Mouse (Mus musculus): ENCODE data around the gene Psme3. TPM values are rescaled to one million over a fixed set of nuclear protein-coding genes. Genes with fewer than 3 reads are reported as not detected.
A peak's percentile ranks its signal among the peaks of the same experiment; 100 is the strongest.

Psme3 gene
- polyA plus RNA-seq, 1 experiment: 36.7 TPM

DNA sequence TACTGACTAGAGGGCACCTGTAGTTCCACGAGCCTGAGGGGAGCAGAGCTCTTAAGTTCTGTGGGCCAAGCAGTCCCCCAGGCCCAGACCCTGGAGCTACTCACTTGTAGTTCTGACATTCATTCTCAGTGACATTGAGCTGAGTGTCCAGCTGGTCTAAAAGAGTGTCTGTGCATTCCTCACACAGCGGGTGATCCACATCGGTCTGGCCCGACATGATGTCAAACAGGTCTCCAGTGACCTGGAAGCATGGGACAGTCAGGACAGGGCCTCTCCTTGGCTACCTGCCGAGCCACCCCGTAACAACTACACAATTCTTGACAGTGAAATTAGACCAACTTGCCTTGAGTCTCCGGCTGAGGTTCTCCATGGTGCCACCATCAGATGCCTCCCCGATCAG, 20.8 kb upstream of the Psme3 start:
- Histone ChIP-seq H3K36me3 (ENCODE audit: control insufficient read depth, insufficient read depth, low read length) (peaks cover 76% of the 10 kb centered on the region), H3K27me3 (ENCODE audit: control insufficient read depth, insufficient read depth, low read length) (no peaks in the 10 kb centered on the region), H3K4me3 (ENCODE audit: low read depth, low read length) (no peak overlapping the region), H3K27ac (ENCODE audit: insufficient read depth, low read depth, low read length) (no peak overlapping the region), H3K4me1 (ENCODE audit: control insufficient read depth, insufficient read depth, insufficient read length, low read length) (no peaks in the 10 kb centered on the region)
- TF ChIP-seq CTCF (IDR thresholded peaks at IDR 0.05; ENCODE audit: extremely low read depth, insufficient read length, insufficient replicate concordance, low read depth, low read length) (no peak), POLR2A (IDR thresholded peaks at IDR 0.05; ENCODE audit: low read depth, low read length) (no peak)
- WGBS: 95% methylated on average over 8 of the region's 8 CpGs

GRCm38 (mm10) chr11:101300881-101301280, 15.1 kb upstream of the Psme3 start:
- Histone ChIP-seq H3K27ac (ENCODE audit: insufficient read depth, low read depth, low read length) (no peak overlapping the region), H3K4me1 (ENCODE audit: control insufficient read depth, insufficient read depth, insufficient read length, low read length) (peaks cover 14% of the 10 kb centered on the region), H3K36me3 (ENCODE audit: control insufficient read depth, insufficient read depth, low read length) (peaks cover 31% of the 10 kb centered on the region), H3K27me3 (ENCODE audit: control insufficient read depth, insufficient read depth, low read length) (no peaks in the 10 kb centered on the region), H3K4me3 (ENCODE audit: low read depth, low read length) (peak overlapping the region; percentile 98; the same call in 1 of the 2 replicates)
- 52% methylated on average over 7 of the region's 7 CpGs for WGBS
- no peak for TF ChIP-seq POLR2A (IDR thresholded peaks at IDR 0.05; ENCODE audit: low read depth, low read length)
- TF ChIP-seq CTCF (IDR thresholded peaks at IDR 0.05; ENCODE audit: extremely low read depth, insufficient read length, insufficient replicate concordance, low read depth, low read length): peak; percentile 32; the same call in 1 of the 2 replicates

- H3K36me3 ChIP-seq (ENCODE audit: control insufficient read depth, insufficient read depth, low read length): peaks cover 26% of the 10 kb centered on the region
- H3K27me3 ChIP-seq (ENCODE audit: control insufficient read depth, insufficient read depth, low read length): no peaks in the 10 kb centered on the region
- peak overlapping the region; percentile 46 for H3K27ac ChIP-seq (ENCODE audit: insufficient read depth, low read depth, low read length)
- WGBS: 4% methylated on average over 26 of the region's 26 CpGs
- TF ChIP-seq CTCF (IDR thresholded peaks at IDR 0.05; ENCODE audit: extremely low read depth, insufficient read length, insufficient replicate concordance, low read depth, low read length) (no peak), POLR2A (IDR thresholded peaks at IDR 0.05; ENCODE audit: low read depth, low read length) (no peak)
- peaks cover 14% of the 10 kb centered on the region for H3K4me1 ChIP-seq (ENCODE audit: control insufficient read depth, insufficient read depth, insufficient read length, low read length)
- peak overlapping the region; percentile 98 for H3K4me3 ChIP-seq (ENCODE audit: low read depth, low read length)
Measured at GRCm38 (mm10) chr11:101301299-101302003, 14.6 kb upstream of the Psme3 start.

GRCm38 (mm10) chr11:101302004-101302798, 13.8 kb upstream of the Psme3 start, which contains the start of gene Becn1:
Gene Becn1, minus strand, starts transcription at chr11:101302286.
- H3K27me3 ChIP-seq (ENCODE audit: control insufficient read depth, insufficient read depth, low read length): no peaks in the 10 kb centered on the region
- H3K36me3 ChIP-seq (ENCODE audit: control insufficient read depth, insufficient read depth, low read length): peaks cover 22% of the 10 kb centered on the region
- H3K27ac ChIP-seq (ENCODE audit: insufficient read depth, low read depth, low read length): peak within 1 kb of the TSS; percentile 96

GRCm38 (mm10) chr11:101307744-101308143, 8.3 kb upstream of the Psme3 start:
- no peaks in the 10 kb centered on the region for H3K36me3 ChIP-seq (ENCODE audit: control insufficient read depth, insufficient read depth, low read length)
- WGBS: 16% methylated on average over 5 of the region's 5 CpGs
- no peak overlapping the region for H3K4me3 ChIP-seq (ENCODE audit: low read depth, low read length)
- H3K4me1 ChIP-seq (ENCODE audit: control insufficient read depth, insufficient read depth, insufficient read length, low read length): peaks cover 7% of the 10 kb centered on the region; the same call in 1 of the 2 replicates
- no peak overlapping the region for H3K27ac ChIP-seq (ENCODE audit: insufficient read depth, low read depth, low read length)
- TF ChIP-seq POLR2A (IDR thresholded peaks at IDR 0.05; ENCODE audit: low read depth, low read length): no peak
- no peak for TF ChIP-seq CTCF (IDR thresholded peaks at IDR 0.05; ENCODE audit: extremely low read depth, insufficient read length, insufficient replicate concordance, low read depth, low read length)
- no peaks in the 10 kb centered on the region for H3K27me3 ChIP-seq (ENCODE audit: control insufficient read depth, insufficient read depth, low read length)

More at GRCm38 (mm10) chr11:101302004-101302798, 13.8 kb upstream of the Psme3 start, which contains the start of gene Becn1:
- Histone ChIP-seq H3K4me3 (ENCODE audit: low read depth, low read length) (peak within 1 kb of the TSS; percentile 98), H3K4me1 (ENCODE audit: control insufficient read depth, insufficient read depth, insufficient read length, low read length) (peaks cover 14% of the 10 kb centered on the region)
- TF ChIP-seq POLR2A (IDR thresholded peaks at IDR 0.05; ENCODE audit: low read depth, low read length) (peak; percentile 67; the same call in 1 of the 2 replicates), CTCF (IDR thresholded peaks at IDR 0.05; ENCODE audit: extremely low read depth, insufficient read length, insufficient replicate concordance, low read depth, low read length) (peak; percentile 82; the same call in 1 of the 2 replicates)
- 5% methylated on average over 39 of the region's 39 CpGs for WGBS

GRCm38 (mm10) chr11:101311083-101311482, 4.9 kb upstream of the Psme3 start:
- WGBS: 78% methylated on average over 3 of the region's 3 CpGs

DNA sequence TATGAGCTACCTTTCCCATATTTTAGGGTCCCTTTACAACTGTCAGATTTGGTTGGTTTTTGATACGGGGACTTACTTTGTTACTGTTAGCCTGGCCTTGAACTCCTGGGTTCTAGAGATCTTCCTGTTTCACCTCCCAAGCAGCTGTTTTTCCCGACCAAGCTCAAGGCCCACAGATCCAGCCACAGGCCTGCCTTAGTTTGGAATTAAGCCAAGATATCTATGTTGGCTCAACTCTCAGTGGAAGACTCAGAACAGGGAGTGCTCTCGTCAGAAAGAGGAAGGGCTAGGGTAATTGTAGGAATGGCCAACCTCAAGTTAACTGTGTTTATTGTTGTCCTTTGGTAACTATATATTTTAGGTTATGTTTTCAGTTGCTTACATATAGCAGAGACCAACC, 3.9 kb upstream of the Psme3 start:
- Histone ChIP-seq H3K27ac (ENCODE audit: insufficient read depth, low read depth, low read length) (no peak overlapping the region), H3K36me3 (ENCODE audit: control insufficient read depth, insufficient read depth, low read length) (no peaks in the 10 kb centered on the region), H3K27me3 (ENCODE audit: control insufficient read depth, insufficient read depth, low read length) (no peaks in the 10 kb centered on the region), H3K4me3 (ENCODE audit: low read depth, low read length) (no peak overlapping the region), H3K4me1 (ENCODE audit: control insufficient read depth, insufficient read depth, insufficient read length, low read length) (peaks cover 2% of the 10 kb centered on the region)
- TF ChIP-seq CTCF (IDR thresholded peaks at IDR 0.05; ENCODE audit: extremely low read depth, insufficient read length, insufficient replicate concordance, low read depth, low read length): no peak
- TF ChIP-seq POLR2A (IDR thresholded peaks at IDR 0.05; ENCODE audit: low read depth, low read length): no peak
- 10% methylated on average over 3 of the region's 3 CpGs for WGBS

More at GRCm38 (mm10) chr11:101311083-101311482, 4.9 kb upstream of the Psme3 start:
- no peaks in the 10 kb centered on the region for H3K27me3 ChIP-seq (ENCODE audit: control insufficient read depth, insufficient read depth, low read length)
- H3K36me3 ChIP-seq (ENCODE audit: control insufficient read depth, insufficient read depth, low read length): no peaks in the 10 kb centered on the region
- H3K4me1 ChIP-seq (ENCODE audit: control insufficient read depth, insufficient read depth, insufficient read length, low read length): no peaks in the 10 kb centered on the region; the same call in 1 of the 2 replicates
- H3K4me3 ChIP-seq (ENCODE audit: low read depth, low read length): no peak overlapping the region
- H3K27ac ChIP-seq (ENCODE audit: insufficient read depth, low read depth, low read length): no peak overlapping the region
- TF ChIP-seq CTCF (IDR thresholded peaks at IDR 0.05; ENCODE audit: extremely low read depth, insufficient read length, insufficient replicate concordance, low read depth, low read length) (no peak), POLR2A (IDR thresholded peaks at IDR 0.05; ENCODE audit: low read depth, low read length) (no peak)
